Mouse (Mus musculus): ENCODE measurements around the gene Asl.

GRCm38 (mm10) chr5:129994989-129995388, 34.1 kb downstream of the Asl start:
- TF ChIP-seq CTCF (IDR thresholded peaks at IDR 0.05; ENCODE audit: borderline replicate concordance, insufficient read depth, low read length), result no peak
- TF ChIP-seq POLR2A (IDR thresholded peaks at IDR 0.05; ENCODE audit: low read depth, low read length), result no peak

All from embryonic fibroblast, embryonic 13.5 days (primary cell).